Mouse (Mus musculus) left cerebral cortex, adult 2 months (tissue): Measurements from ENCODE around the gene Pqlc2. TPM values are rescaled to one million over a fixed set of nuclear protein-coding genes. Genes with fewer than 3 reads are reported as not detected.

Experiments used
- DNase-seq, 2 experiments: peaks; one replicate each; pipeline ENCODE4 v3.0.0; 2021 to 2022; ENCODE audit warnings: low spot score in 2 of 2, mixed read lengths in 1 of 2; ENCODE audit errors: extremely low spot score in 1 of 2
- H3K27ac ChIP-seq: fragments of 200-600 bp; 2 replicates; pipeline ENCODE4 v1.8.1; 2022
- H3K4me3 ChIP-seq: fragments of 200-600 bp; 2 replicates; pipeline ENCODE4 v1.8.1; 2022
- CTCF ChIP-seq: fragments of 200-600 bp; IDR thresholded peaks from 2 replicates; pipeline ENCODE4 v1.8.1; 2022; ENCODE audit warnings: antibody characterized with exemption, mild to moderate bottlenecking, moderate library complexity
- intact Hi-C: fragments of 180-260 bp; cut with DNase I; formaldehyde crosslinking; loops from one replicate; pipeline ENCODE4 v1.15.1; 2025
- microRNA-seq, 2 experiments: library from miRNA; unstranded; fragments of <30 nt; microRNA quantifications; one replicate each; pipeline ENCODE4 v1.2.0; 2021
- total RNA-seq, 2 experiments: library from RNA; stranded (reverse); gene quantifications; 2 replicates each; pipeline ENCODE4 v1.2.3; 2021

Pqlc2 gene
- total RNA-seq, 2 experiments from 2014 or later: 13.3 to 13.9 TPM

DNA sequence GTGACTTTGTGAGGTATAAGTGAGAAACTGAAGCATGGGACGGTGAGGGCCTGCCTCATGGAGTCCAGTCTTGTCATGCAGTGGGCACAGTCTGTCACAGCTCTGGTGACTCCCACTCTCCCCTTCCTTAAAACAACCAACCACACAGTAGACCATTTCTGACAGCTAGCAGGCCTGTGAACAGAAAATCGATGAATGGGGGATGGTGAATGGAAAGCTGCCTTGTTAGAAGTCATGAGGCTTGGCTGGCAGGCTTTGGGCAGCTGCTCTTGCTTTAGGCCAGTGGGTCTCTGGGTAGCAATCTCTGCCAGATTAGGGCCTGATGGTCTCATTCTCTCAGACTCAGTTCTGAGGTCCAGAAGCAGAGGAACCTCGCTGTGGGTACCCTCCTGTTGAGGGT, 66.3 kb downstream of the Pqlc2 start:
- intact Hi-C loops: no loop called here
- DNase-seq: no peak
- Histone ChIP-seq H3K4me3 (no peak overlapping the region), H3K27ac (peak overlapping the region; percentile 69; the same call in 1 of the 2 replicates)
- TF ChIP-seq CTCF: no peak

Small RNAs within 50 kb of the gene (microRNA-seq; reads per million reads assigned to microRNA genes)
- gene Gm24245 (0 to 0.48 reads per million in 2 experiments), gene Gm25732 (0.49 to 0.72 reads per million in 2 experiments)

Other genes starting within 250 kb of the Pqlc2 start
- 1 to 10 TPM; 5.9 to 6.9 TPM for gene Htr6, start 235.1 kb downstream of the Pqlc2 start, total RNA-seq
- 10 to 100 TPM; 62.4 to 84.3 TPM for gene Nbl1, start 217.7 kb downstream of the Pqlc2 start, total RNA-seq
- 100 to 1,000 TPM; 197 TPM for gene Minos1, start 179.6 kb downstream of the Pqlc2 start, total RNA-seq
- gene Capzb, start 117.8 kb downstream of the Pqlc2 start, total RNA-seq: 100 to 1,000 TPM; 306 to 324 TPM
- gene Akr7a5, start within 50 bp of the Pqlc2 start, total RNA-seq: 10 to 100 TPM; 27.2 to 27.9 TPM
- gene Mrto4, start 41.9 kb upstream of the Pqlc2 start, total RNA-seq: 10 to 100 TPM; 47.4 to 48.3 TPM
- gene Emc1, start 41.9 kb upstream of the Pqlc2 start, total RNA-seq: 10 to 100 TPM; 82.5 to 94.1 TPM
- gene Ubr4, start 41.9 kb upstream of the Pqlc2 start, total RNA-seq: 100 to 1,000 TPM; 187 to 199 TPM
- gene Iffo2, start 219.8 kb upstream of the Pqlc2 start, total RNA-seq: 10 to 100 TPM; 18.8 to 20.0 TPM